Mouse (Mus musculus) frontal cortex, adult 2 months (tissue): ENCODE measurements at regions not wholly inside any gene's neighbourhood (a gene's known extent, or its start where the extent isn't known, plus 50 kb on each side); places are given as distances from the start of the nearest gene placed in this dataset.

Experiments used
- DNase-seq, 2 experiments: peaks; one replicate each; pipeline ENCODE4 v3.0.0; 2022; ENCODE audit warnings: low spot score in 1 of 2; ENCODE audit errors: extremely low spot score in 1 of 2

DNA sequence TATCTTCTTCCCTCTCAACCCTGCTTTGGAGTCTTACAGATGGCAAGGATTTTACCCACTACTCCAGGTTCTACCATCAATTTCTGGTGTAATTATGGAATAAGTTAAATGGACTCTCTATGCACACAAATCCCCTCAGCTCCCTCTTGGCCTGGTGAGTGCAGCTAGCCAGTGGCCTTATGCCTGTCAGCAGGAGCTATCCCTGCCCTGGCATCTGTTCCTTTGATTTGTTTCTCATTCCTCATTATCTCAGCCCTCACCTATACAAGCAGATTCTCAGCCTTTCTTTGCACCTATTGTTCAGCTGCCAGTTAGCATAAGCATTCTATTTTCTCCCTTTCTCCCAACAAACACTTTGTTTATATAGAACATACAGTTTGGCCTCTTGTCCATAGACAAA lies 150.3 kb downstream of the Rnf152 start:
- no peak for DNase-seq

DNA sequence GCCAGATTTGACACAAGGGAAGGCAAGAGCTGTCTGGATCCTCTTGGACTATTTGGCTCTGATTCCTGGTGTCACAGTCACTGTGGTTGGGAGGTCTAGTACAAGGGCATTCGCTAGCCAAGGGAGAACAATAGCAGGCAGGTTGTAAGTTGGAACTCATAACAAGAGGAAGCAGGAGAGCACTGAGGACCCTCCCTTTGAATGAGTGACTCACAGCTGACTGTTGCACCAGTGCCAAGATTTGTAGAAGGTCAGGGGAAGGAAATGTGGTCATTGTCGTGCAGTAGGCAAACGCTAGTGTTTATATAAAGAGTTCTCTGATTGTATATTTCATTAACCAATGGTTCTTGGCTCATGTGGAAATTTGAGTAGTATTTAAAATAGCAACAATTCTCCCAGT lies 157.2 kb downstream of the Rnf152 start:
- no peak for DNase-seq

DNA sequence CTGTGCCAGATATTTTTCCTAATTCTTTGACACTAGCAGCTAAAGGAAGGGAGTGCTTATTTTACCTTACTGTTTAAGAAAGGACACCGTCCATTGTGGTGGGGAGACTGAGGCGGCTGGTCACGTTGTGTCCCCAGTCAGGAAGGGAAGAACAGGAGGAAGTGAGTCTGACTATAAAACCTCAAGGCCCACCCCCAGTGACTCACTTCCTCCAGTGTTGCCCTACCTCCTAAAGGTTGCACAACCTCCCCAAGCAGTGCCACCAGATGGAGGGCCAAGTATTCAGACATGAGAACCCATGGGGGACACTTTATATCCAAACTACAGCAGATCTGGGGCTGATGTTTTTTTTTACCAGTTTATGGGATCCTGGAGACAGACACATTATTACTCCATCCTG lies 165.4 kb downstream of the Rnf152 start:
- no peak for DNase-seq

DNA sequence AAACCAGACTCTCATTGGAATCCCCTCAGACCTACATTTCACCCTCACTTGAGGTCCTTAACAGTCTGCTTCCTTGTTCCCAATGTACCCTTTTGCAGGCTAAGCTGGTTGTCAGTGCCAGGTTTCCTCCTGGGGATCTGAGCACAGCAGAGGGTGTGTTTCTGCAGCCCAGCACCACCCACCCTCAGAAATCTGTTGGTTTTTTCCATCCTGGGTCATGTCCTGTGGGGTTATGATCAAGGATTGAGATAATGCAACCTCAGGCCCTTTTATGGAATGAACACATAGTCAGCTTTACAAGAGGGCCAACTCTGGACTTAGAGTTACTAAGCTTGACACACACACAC lies 167.6 kb downstream of the Rnf152 start:
- DNase-seq: no peak

DNA sequence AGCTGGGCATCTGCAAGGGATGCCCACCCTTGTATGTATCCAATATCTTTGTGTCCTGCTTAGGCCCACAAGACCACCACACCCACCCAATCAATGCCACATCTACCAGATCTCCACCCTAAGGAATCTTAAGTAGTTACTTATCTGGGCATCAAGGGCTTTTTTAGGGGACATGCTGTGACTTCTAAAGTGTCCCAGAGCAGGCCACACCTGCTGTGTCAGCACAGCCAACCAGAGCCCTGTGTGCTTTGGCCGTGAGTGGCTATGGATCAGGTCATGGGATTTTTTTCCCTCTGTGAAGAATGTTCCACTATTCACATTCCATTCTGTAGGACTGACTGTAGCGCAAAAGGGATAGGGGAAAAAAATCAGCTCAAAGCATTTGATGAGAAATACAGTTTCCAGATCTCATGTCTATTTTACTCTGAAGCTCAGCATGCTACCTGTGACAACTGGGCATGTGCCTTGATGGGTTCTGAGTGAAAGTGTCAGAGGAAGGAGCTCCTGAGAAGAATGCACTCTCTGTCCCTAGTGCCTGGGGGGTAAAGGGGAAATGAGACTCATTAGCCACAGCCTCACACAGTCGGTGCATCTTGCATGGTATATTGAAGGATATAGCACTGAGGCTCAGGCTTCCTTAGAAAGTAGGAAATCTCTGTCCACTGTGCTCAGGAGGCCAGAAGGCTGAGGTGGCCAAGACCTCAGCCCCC lies 168.1 kb downstream of the Rnf152 start:
- no peak for DNase-seq

DNA sequence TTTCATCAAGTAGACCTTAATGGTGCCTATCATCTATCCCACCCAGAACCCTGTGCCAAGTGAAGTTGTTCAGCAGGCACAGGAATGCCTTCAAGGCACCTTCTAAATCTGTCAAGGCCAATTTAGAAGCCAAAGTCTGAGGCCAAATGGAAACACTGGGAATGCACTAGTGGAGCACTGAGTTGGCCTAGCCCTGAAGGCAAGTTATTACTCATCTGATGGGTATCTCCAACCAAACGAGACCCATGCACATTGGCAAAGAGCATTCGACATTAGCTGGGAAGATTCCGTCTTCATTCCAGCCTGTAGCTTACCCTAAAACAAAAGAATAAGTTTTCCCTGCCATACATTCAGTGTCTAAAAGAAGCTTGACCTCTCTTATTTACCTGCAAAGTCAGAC lies 172.0 kb downstream of the Rnf152 start:
- no peak for DNase-seq

DNA sequence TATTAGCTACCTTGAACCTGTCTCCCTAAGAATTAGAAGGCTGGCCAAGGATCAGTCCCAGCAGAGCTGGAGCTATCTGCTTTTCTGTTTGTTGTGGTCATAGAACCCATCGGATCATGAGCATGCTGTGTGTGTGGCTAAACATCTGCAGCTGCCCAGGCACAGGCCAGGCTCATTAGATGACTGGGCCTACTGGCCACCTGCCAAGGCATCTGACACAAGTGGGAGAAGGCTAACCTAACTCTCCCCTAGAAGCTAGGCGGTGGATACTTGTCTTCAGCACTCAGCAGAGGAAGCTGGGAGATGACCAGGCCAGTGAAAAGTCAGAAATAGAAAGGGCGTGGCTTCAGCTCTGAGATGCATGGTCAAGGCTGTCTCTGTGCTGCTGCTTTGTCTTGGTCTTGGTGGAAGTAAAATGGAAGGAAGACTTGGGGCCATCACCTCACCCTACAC lies 177.1 kb downstream of the Rnf152 start:
- peak in 1 of 2 experiments; percentile 17 for DNase-seq

DNA sequence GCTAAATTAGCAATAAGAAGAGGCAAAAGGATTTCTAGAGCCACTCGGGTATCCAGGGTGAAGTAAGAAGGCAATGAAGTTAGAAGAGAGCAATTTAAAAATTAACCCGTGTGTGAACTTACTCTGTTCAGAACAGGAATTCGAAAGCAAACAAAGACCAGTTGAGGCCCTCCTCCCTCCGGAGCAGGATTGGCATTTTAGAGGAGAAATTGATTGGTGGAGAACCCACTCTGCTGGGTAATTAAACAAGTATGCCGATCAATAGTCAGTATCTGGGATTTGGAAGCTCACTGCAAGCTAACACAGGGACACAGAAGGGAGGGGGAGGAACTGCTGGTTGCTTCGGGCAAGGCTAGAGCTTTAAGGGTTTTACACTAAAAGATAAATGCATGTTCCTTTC lies 177.7 kb downstream of the Rnf152 start:
- DNase-seq: no peak

DNA sequence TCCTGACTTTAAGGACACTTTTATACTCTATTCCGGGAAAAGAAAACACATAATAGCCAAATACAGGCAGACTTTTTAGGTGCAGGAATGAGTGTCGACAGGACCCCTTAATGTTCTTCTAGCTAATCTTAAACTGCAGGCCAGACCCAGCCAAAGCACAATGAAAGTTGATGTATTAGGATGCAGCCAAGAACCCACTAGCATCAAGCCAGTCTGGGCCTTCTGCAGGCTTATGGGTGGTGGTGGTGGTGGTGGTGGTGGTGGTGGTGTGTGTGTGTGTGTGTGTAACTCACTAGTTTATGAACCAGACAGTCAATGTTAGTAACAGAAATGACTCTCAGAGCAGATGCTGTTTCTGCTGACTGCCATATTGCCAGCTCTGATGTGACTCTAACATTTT lies 178.6 kb downstream of the Rnf152 start:
- no peak for DNase-seq

DNA sequence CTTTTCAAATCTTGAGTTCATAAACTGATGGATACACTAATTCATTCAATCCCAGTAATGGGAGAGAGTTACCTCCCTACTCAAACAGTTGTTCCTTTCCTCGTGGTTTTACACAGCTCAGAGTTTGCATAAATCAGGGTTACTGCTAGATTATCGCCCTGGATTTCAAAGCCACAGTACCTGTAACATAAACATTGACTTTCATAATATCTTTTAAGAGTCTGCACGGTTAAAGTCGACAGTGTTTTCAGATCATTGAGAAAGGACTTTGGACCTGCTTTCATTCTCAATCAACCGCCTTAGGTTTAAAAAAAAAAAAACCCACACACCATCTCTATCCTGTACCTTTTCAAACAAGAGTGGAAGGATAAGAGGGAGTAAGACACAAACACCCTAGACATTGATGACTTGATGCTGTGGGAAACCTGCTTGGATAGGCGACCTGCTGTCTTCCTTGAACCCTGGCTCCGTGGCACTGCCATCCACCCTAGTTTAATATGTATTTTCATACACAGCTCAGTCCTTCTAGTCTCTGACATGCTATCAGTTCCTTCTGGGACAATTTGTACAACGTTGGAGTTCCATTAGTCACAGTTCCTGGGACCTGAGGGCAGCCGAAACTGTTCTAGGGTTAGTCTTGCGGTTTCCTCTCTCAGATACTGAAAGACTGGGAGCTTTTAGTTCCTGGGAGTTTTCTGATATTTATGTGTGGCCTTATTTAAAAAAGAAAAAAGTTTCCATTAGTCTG lies 179.3 kb downstream of the Rnf152 start:
- DNase-seq: no peak

DNA sequence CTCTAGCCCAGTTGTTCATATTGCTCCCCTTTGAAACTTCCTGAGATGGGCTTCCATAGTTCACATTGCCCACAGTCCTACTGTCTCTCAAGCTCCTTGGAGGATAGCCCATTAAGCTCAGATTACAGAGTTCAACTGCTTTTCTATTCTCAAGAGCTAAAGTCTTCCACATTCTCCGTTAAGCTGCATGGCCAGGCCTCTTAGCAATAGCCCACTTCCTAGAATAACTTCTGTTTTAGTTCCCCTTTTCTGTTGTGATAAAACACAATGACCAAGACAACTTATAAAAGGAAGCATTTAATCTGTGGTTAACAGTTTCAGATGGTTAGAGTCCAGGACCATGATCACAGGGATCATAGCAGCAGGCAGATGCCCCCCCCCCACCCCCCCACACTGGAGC lies 185.5 kb downstream of the Rnf152 start:
- DNase-seq: no peak

DNA sequence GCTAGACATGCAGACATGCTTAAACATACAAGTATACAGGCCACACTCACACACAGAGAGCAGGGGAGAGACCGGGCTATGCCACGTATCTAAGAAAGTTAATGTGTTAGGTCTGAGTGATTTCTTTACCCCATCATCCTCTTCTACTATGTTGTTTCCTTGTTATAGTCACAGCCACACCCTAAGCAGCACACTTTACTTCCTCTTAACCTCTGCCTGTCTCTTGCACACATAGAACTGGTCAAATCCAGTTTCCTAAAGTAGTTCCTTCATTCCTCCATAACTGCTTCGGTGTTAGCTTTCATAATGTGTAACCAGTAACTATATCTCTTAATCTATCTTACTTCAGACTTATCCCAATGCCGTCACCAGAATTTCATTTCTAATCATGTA lies 186.4 kb downstream of the Rnf152 start:
- no peak for DNase-seq

DNA sequence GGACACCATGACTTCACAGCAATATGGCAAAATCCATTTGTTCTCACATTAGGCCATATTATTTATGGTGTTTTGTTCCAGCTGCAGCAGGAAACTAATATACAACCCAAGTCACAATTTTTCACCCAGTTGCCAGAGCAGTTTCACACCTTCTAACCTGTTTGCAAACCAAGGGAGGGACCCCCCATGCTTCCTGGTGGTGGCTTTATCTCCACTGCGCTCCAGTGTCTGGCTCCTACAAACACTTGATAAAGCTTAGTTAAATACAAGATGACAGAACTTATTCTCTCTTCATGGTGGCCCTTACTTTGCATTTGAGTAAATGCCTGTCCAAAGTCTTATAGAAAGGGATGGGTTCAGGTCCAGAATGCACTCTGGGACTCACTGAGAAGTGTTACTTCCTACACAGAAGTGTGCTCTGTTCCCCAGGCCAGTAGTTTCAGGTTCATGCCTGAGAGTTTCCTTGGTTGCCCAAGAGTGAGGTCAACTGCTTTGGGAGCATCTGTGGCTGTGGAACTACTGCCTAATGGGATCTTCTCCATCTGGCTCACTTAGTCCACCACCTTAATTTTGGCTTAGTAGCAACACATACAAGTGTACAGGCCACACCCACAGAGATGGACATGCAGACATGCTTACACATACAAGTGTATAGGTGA lies 186.9 kb downstream of the Rnf152 start:
- no peak for DNase-seq

DNA sequence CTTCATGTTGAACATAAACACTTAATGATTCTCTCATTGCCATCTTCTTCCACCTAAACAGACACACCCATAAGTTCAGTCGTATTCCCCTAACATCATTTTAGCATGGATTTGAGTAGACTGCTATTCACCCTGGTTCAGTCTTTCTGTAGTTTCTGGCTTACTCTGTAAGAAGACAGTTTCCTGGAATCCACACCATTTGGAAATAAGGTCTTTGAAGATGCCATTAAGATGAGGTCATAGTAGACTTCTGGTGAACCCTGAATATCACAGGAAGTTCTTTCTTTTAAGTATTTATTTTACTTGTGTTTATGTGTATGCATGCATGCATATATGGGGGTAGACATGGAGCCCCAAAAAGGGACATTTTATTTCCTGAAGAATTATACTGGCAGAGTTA lies 187.7 kb downstream of the Rnf152 start:
- no peak for DNase-seq

DNA sequence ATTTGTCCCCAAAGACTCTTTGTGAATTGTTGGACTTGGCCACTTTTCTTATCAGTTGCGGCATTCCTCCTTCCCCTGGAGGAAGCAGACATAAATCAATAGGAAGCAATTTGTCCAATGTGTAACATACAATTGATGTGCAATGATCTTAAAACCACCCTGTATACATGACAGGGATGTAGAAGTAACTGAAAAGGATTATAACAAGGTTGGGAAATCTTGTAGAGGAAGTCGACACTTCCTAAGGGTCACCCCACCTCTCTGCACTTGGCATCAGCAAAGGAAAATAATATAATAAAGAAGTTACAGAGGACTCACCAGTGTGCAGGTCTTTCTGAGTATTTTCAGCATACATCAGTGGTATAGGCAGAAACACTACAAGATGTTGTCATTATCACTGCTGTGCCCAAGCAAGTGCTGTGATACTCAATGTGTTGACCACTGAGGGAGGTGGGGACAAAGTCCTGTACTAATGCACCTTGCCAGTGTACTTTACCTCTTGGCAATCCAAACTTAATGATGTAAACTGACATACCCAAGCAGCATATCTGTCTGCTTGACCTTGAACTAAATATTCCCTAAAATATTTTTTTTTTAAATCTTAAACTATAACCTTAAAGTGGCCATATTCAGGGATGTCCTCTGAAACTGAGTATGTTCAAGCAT lies 198.9 kb downstream of the Rnf152 start:
- DNase-seq: no peak

DNA sequence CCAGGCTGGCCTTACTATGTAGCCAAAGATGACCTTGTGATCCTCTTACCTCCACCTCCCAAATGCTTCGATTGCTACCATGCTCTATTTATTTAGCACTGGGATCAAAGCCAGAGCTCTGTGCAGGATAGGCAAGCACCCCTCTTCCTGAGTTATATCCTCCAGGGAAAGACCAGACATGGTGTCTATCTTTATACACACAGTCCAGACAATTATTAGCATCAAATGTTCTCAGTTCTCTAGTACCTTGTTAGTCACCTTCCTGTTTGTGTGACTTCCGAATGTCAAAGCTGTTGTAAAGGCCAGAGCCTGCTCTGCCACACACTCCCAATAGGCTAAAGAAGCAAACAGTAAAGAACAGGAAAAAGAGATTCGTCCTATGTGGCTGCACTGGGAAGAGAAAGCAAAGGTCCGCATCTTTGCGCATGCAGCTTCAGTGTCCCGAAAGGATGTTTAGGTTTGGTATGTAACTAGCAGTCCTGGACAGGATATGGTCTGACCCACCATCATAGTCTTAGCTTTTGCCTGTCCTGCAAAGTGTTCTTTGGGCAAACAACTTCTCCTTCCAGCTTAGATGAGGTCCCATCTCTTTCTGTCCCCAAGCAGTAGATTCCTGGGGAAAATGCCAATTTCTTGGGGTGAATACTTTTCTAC lies 204.2 kb downstream of the Rnf152 start:
- DNase-seq: no peak

DNA sequence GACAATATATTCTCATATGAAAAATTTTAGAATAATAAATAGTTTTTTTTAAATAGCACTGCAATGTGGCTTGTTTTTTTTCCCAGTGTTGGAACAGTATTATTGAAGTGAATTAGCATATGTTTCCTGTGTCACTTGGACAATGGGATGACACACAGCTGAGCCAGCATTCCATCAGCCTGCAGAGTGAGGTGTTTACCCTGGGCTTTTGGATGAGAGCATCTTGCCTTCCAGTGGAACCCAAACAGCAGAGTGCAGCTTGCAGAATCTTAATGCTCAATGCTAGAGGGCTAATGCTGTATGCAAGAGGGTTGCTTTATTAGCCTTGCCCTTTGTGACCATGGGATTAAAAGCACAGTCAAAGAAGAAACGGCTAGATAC lies 205.1 kb downstream of the Rnf152 start:
- no peak for DNase-seq

DNA sequence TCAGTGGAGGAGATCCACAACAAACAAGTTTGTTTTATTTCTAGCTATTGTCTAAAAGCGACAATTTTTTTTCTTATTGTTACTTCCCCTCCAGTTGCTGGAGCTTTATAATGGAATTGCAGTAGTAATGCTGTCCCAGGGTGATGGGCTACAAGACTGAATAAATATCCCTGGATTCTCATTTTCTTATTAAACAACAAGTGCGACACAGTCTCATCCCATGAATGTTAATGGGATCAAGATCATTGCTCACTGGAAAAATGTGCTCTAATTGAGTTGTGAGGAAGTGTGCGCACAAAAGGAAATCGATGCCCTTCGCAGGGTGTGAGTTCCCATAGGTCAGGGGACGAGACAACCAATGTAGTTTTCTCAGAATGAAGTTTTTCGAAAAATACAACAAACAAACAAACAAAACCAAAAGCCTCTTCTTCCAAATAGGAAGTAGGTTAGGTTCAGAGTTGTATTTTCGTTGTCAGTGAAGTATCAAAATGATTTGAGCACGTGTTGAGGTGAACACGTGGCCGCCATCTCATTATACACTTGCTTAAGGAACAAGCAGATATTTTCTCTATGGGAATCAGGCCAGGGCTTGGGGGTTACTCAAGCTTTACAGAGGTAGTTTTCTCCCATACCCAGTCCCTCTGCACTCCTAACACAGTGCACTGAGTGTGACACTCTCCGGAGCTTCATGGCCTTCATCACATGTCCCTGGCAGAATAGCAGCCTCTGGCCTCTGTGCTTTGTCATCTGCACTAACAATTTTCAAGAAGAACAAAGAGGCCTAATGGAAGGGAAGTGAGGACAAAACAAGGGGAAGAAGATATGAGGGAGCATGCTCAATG lies 205.7 kb downstream of the Rnf152 start:
- no peak for DNase-seq

DNA sequence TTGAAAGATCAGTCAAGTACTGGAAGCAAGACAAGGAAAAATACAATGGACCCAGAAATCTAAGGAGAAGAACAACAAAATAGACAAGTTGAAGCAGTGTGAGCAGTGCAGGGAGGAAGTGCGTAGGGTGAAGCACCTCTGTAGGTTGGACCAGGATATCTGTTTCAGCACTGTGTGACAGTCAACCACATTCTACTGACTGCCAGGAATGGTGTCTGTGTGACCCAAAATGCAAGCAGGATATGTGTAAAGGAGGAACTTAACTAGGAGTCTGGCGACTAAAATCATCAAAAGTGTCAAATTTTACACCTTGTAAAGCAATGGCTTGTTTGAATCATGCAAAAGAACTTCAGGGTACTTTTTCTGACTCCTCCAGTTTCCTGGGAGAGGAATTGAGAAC lies 207.7 kb downstream of the Rnf152 start:
- DNase-seq: no peak

DNA sequence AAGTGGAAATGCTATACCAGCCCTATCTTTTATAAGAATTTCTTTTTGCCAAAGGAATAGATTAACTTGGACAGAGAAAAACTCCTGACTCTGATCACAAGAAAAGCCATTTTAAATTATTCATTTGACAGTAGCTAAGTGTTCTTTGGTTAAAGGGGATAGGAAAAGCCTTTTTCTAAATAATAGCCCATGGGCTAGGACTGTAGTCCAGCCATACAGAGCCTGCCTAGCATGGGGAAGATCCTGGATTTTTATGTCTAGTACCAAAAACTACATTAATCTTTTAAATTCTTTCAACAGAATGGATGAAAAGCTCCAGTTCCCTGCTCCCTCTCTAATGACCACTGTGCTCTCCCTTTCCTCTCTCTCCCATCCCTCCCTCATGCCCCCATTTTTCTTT lies 208.5 kb downstream of the Rnf152 start:
- DNase-seq: no peak
